Mouse (Mus musculus): ENCODE results near the gene Wwc1.

Wwc1 gene

GRCm38 (mm10) chr11:35980411-35980917, at the start of gene Wwc1:
Wwc1 (minus strand) TSS chr11:35980527.
- DNase-seq = peak; percentile 83 to 89

GRCm38 (mm10) chr11:36020009-36020408, 39.7 kb upstream of the Wwc1 start:
- DNase-seq = no peak

DNA sequence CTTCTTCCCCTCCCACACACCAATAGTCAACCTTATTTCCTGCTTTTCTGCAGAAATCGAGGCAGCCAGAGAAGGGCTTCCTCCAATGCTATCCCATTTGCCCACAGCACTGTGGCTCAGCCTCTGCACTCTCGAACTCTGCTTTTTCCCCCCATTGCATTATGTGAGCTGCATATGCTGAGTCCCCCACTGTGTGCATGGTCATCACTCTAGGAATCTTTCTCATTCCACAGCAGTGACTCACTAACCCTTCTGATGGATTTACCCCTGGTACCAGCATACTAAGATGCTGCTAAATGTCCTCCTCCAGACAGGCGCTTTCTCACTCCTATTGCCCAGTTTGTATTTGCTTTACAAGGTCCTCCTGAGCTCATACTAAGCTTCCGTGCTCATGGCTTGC, 32.9 kb upstream of the Wwc1 start:
- no peak for DNase-seq

- DNase-seq = no peak
Measured at GRCm38 (mm10) chr11:36009281-36010208, 29.2 kb upstream of the Wwc1 start.

- no peak for DNase-seq
Measured at GRCm38 (mm10) chr11:36002900-36003299, 22.6 kb upstream of the Wwc1 start.

- DNase-seq = peak; percentile 86 to 90
Measured at GRCm38 (mm10) chr11:36001282-36001970, 21.1 kb upstream of the Wwc1 start.

DNA sequence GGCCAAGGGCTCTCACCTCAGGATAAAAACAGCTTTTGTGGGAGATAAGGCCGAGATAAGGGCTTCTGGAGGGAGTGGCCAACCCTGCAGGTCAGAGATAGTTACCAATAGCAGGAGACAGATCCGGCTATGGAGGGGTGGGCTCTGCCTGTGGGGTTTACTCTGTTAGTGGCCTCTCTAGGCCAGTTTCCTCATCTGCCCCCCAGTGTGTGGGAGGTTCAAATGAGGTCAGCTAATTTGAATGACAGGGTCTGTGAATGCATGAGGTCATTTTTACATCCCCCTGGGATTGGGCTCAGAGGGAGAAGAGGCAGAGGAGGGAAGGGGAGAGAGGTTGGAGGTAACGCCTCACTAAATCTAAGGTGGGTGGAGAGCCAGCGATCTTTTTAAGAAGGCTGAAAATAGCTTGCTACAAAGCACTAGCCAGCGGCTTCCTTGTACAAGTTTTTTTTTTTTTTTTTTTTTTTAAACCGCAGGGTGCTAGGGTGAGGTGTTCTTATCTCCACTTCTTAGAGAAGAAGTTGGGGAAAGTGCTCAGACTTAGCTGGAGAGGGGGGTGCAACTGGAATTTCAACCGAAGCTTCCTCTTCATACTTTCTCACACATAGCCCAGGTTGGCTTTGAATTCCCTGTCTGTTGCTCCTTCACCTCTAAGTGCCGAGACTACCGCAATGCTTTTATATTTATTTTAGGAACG, 20.4 kb upstream of the Wwc1 start:
- DNase-seq = no peak

GRCm38 (mm10) chr11:36000038-36000437, 19.7 kb upstream of the Wwc1 start:
- no peak for DNase-seq

- DNase-seq = no peak
Measured at GRCm38 (mm10) chr11:35998048-35998447, 17.7 kb upstream of the Wwc1 start.

- no peak for DNase-seq
Measured at GRCm38 (mm10) chr11:35995310-35995709, 15.0 kb upstream of the Wwc1 start.

DNA sequence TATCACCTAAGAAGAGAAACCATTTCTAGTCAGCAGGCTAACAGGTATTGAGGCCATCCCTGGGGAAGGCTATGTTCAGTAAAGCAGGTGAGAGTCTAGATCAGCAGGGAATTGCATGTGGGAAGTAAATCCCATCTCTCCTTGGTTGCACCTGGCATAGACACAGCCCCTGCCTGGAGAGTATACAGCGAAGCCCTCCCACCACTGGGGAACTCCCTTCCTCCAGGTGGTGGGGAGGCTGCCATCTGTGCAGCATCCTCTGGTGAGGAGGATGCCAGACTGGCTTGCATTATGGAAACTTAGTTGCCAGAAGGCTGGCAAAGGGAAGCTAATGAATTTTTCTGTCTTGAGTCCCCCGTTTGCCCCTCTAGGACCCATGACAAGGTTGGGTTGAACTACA, 11.5 kb upstream of the Wwc1 start:
- DNase-seq = no peak

DNA sequence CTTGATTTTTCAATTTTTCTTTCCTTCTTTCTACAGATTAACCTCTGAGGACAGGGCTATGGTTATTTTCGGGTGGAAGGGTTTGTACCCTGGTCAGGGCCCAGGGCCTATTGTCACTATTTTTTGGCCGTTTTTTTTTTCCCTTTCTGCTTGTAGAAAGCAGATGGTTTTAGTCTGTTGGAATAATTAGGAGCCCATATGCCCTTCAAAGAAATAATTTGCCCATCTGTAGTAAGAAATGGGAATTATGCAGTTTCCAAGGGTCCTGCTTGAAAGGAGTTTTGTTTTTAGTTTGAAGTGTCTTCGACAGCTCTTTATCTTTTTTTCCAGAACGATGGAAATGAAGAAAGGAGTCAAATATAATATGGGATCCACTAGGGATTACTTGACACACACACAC, 9.6 kb upstream of the Wwc1 start:
- DNase-seq = no peak

- peak; percentile 53 to 56 for DNase-seq
Measured at GRCm38 (mm10) chr11:35985841-35986393, 5.6 kb upstream of the Wwc1 start.

GRCm38 (mm10) chr11:35982734-35983133, 2.4 kb upstream of the Wwc1 start:
- DNase-seq = peak in 1 of 2 experiments; percentile 38

- DNase-seq = peak; percentile 62 to 68
Measured at GRCm38 (mm10) chr11:35979733-35980410, 455 bp downstream of the Wwc1 start.

DNA sequence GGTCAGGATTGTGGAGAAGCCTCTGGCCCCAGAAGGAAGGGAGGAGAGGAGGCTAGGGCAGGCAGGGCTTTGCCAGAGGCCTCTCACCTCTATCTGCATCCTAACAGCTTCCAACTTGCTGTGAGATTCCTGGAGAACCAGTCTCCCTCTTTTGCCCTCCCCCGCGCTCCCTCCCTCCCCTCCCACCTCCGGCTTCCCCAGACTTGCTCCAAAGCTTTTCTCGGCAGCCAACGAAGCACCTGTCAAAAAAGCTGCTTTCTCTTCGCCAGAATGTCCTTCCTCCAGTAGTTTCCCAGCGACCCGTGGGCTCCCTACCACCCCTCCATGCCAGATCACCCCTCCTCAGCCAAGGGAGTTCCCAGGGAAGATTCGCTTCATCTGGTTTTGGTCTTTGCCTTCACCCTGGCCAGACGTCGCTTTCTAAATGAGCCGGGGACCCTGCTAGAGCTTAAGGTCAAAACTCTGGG, 1.0 kb downstream of the Wwc1 start:
- DNase-seq = peak; percentile 44 to 50

DNA sequence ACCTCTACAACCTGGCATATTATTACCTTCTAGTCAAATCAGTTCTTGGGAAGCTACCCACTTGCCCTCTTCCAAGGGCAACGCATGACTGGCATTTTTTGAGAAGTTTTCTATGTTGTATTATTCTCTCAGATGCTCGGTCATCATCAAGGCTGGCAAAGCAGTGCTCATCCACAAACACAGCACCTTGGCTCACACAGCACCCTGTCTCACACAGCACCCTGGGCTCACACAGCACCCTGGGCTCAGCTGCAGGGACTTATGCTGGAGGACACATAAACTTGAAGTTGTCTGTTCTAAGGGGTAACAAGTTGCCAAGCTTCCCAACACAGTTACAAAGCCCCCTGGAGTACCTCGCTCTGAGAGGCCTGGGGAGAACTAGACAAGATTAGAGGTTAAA, 2.5 kb downstream of the Wwc1 start:
- peak in 1 of 2 experiments; percentile 17 for DNase-seq

GRCm38 (mm10) chr11:35977096-35977495, 3.2 kb downstream of the Wwc1 start:
- no peak for DNase-seq

DNA sequence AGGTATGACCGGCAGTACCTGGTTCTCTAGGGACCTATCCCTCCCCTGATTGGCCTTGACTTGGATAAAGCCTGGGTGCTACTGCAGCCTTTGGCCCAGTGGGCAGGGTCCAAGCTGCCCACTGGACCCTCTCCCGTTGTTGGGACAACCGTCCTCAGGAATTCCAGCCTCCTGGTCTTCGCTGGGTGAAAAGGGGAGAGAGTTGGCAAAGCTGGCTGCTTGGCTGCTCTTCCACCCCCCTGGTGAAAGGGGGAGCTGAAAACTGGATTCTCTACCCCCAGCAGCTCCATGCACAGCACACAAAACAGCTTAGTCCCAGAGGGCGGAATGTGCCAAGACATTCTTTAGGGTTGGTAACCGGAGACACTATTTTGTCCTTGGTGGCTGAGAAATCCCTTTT, 3.8 kb downstream of the Wwc1 start:
- peak; percentile 75 to 85 for DNase-seq

DNA sequence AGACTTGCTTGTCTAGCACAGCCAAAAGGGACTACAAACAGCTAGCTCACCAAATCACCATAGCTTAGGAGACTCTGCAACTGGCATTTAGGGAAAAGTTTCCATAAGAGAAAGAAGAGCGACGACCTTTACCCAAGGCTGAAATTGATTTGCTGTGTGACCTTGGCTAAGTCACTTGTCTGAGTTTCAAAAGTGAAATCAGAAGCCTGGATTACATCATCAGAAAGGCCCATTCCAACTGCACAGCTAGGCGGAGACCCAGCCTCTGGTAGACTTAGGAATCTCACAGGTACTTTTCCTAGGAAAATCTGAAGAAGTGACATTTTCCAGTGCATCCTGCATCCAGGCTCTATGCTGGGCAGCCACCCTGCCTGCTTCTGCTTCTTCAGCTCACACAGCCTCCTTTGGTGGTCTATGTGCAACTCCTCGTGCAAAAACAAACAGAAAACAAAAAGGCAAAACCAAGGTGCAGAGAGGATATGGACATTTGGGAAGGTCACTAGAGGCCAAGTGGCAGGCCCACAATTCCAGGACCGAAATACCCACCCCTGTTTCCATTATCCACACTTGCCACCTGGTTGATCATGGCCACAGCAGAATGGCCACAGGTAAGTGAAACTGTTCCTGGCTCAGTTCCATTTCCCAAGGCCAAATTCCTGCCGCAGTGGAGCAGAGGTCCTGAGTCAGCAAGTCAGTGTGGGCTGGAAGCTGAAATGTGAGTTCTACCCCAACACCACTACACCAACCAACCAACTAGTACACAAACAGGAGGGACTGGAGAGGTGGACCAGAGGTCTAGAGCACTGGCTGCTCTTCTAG, 5.5 kb downstream of the Wwc1 start:
- peak; percentile 80 to 83 for DNase-seq

GRCm38 (mm10) chr11:35973135-35973534, 7.2 kb downstream of the Wwc1 start:
- no peak for DNase-seq

All from kidney, postnatal 36 days (tissue).